Mouse (Mus musculus) fibroblast of lung, adult 2 months (primary cell): Measurements from ENCODE around the gene Actb.

Source experiments
- DNase-seq: peaks from one replicate; pipeline ENCODE4 v3.0.0-alpha.2; 2011; ENCODE audit warnings: low read depth

The Actb gene

GRCm38 (mm10) chr5:142877337-142878280, 28.9 kb downstream of the Actb start:
- DNase-seq: peak; percentile 54

GRCm38 (mm10) chr5:142876896-142877295, 29.7 kb downstream of the Actb start:
- DNase-seq: no peak

DNA sequence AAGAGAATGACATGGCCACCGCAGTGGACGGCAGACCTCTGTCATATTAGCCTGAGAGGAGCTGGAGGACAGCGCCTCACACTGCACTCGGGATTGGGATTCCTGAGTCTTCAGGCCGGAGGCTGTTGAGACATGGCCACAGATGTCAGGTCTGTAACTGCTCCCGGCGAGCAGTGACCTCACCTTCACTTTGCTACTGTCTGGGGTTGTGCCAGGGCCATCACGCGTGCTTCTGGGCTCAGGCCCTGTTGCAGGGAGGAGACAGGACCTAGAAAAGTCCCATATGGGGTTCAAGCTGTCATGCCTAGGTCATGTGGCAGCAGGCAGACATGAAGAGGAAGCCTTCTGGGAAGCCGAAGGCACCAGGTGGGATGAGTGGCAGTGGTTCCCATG, 31.0 kb downstream of the Actb start:
- DNase-seq: no peak

- DNase-seq: no peak
Measured at GRCm38 (mm10) chr5:142874791-142875512, 31.6 kb downstream of the Actb start.

- DNase-seq: no peak
Measured at GRCm38 (mm10) chr5:142873718-142874117, 32.8 kb downstream of the Actb start.

DNA sequence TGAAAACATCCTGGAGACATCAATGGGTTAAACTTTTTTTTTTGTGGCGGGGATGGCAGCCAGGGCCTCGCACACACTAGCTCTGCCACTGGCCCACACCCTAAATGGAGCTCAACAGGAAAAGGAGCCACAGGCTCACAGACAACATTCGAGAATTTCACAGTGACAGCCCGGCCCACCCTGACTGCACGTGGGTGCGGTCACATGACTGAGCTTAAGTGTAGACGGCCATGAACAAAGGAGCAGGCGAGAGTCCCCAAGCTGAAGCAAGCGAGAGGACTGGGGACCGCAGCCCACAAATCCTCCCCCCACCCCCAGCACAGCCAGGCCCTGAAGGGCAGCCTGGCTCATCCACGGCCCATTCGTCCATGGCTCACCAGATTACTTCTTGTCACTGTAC, 34.8 kb downstream of the Actb start:
- no peak for DNase-seq

- DNase-seq: no peak
Measured at GRCm38 (mm10) chr5:142869463-142869862, 37.1 kb downstream of the Actb start.

GRCm38 (mm10) chr5:142857763-142858229, 48.8 kb downstream of the Actb start:
- DNase-seq: no peak

DNA sequence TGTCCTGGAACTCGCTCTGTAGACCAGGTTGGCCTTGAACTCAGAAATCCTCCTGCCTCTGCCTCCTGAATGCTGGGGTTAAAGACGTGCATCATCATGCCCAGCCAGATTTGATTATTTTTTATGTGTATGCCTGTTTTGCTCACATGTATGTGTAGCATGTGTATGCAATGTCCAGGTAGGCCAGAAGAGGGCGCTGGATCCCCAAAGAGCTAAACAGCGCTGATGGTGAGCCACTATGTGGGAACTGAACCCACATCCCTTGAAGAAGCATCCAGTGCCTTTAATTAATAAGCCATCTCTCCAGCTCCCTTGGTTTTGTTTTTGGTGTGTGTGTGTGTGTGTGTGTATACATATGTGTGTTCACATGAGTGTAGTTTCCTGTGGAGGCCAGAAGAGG, 50.1 kb downstream of the Actb start:
- DNase-seq: no peak

DNA sequence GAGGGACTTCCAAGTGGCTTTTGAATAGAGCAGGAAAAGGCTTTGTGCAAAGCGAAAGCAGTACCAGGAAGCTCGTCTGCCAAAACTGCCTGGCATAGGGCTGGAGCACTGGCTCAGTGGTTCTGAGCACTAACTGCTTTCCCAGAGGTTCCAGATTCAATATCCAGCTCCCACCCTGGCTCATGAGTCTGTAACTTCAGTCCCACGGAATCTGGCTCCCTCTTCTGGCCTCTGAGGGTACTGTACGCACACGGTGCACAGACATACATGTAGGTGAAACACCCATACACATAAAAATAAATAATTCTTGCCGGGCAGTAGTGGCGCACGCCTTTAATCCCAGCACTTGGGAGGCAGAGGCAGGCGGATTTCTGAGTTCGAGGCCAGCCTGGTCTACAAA, 51.7 kb downstream of the Actb start:
- DNase-seq: no peak

DNA sequence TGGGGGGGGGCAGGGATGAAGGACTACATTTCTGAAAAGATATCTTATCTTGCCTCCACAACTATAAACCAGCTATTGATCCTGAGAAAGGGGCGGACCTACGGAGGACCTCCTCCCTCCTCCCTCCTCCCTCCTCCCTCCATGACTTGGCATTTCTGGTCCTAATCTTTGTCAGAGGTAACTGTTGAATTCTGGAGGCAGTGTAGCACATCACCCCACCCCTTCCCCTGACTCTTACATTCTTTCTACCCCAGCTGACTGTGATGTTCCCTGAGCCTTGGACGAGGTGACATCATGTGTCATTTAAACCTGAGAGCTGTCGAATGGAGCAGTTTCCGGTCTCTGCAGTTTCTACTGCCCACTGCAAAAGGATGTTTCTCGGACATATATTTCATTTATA, 53.0 kb downstream of the Actb start:
- DNase-seq: no peak
